Comparison of ENCODE assay signal across 9 mouse cellular contexts in genomic region chr6:103510392-103511289, GRCm38 (mm10). TPM values are rescaled to one million over a fixed set of nuclear protein-coding genes. Genes with fewer than 3 reads are reported as not detected.
DNase-seq lines count a peak whose midpoint lies in the region; ATAC-seq and TF ChIP-seq lines count a peak whose summit lies in the region.
"Had no signal": no experiment of that assay in that cellular context is flagged by ENCODE, and none has a peak within 500 bp of the region (broad histone marks: within the 10 kb centered on the region; RNA-seq: fewer than 3 reads in every experiment).

Chl1 (plus strand) TSS chr6:103510586.

- TF ChIP-seq POLR2A in ES-Bruce4 (IDR thresholded peaks at IDR 0.05; ENCODE audit: insufficient read depth, low read length) = no peak

- H3K9ac ChIP-seq in ES-Bruce4 (ENCODE audit: low read depth, poor library complexity, severe bottlenecking) = no peak within 1 kb of the TSS
- H3K9ac ChIP-seq in hindbrain, postnatal 0 days (replicated peaks; ENCODE audit: low read length) = peak within 1 kb of the TSS; percentile 84
- peak within 1 kb of the TSS; percentile 16 for H3K9ac ChIP-seq in neural tube, embryonic 11.5 days (ENCODE audit: low read length)

- H3K4me2 ChIP-seq in hindbrain, postnatal 0 days (ENCODE audit: low read depth, low read length) = peak within 1 kb of the TSS; percentile 73
- H3K4me2 ChIP-seq in neural tube, embryonic 11.5 days (ENCODE audit: low read depth) = peak within 1 kb of the TSS; percentile 83

- H3K27me3 ChIP-seq in ES-Bruce4 (ENCODE audit: control insufficient read depth, insufficient read depth, low read length, poor library complexity, severe bottlenecking) = peaks cover 2% of the 10 kb centered on the region
- no peaks in the 10 kb centered on the region for H3K27me3 ChIP-seq in hindbrain, postnatal 0 days (ENCODE audit: insufficient read depth, low read length)
- peaks cover 23% of the 10 kb centered on the region; the same call in 1 of the 2 replicates for H3K27me3 ChIP-seq in neural tube, embryonic 11.5 days (ENCODE audit: control insufficient read depth, insufficient read depth, low read length)

- no peaks in the 10 kb centered on the region for H3K36me3 ChIP-seq in ES-Bruce4 (ENCODE audit: control insufficient read depth, insufficient read depth, low read length, poor library complexity, severe bottlenecking)
- no peaks in the 10 kb centered on the region for H3K36me3 ChIP-seq in hindbrain, postnatal 0 days (ENCODE audit: insufficient read depth, low read length)
- H3K36me3 ChIP-seq in neural tube, embryonic 11.5 days (ENCODE audit: control insufficient read depth, insufficient read depth, low read length) = no peaks in the 10 kb centered on the region

- no peak for TF ChIP-seq EP300 in ES-Bruce4 (IDR thresholded peaks at IDR 0.05; ENCODE audit: insufficient read depth, low read depth, low read length)

- ATAC-seq in hindbrain, postnatal 0 days = peak; percentile 68
- ATAC-seq in neural tube, embryonic 11.5 days (ENCODE audit: insufficient read depth, low FRiP score, low TSS enrichment) = no peak; the same call in 1 of the 2 replicates

- H3K4me3 ChIP-seq in ES-Bruce4 (ENCODE audit: low read depth, low read length) = peak within 1 kb of the TSS; percentile 17
- H3K4me3 ChIP-seq in hindbrain, postnatal 0 days (ENCODE audit: low read length) = peak within 1 kb of the TSS; percentile 61
- peak within 1 kb of the TSS; percentile 50 for H3K4me3 ChIP-seq in neural tube, embryonic 11.5 days (ENCODE audit: low read depth, low read length)

- 2% methylated on average over 25 of the region's 25 CpGs for WGBS in hindbrain, postnatal 0 days
- WGBS in neural tube, embryonic 11.5 days = 2% methylated on average over 25 of the region's 25 CpGs

- no peaks in the 10 kb centered on the region for H3K9me3 ChIP-seq in ES-Bruce4 (replicated peaks; ENCODE audit: control insufficient read depth, insufficient read depth, low read length, poor library complexity, severe bottlenecking)
- no peaks in the 10 kb centered on the region for H3K9me3 ChIP-seq in hindbrain, postnatal 0 days (ENCODE audit: low read length)
- no peaks in the 10 kb centered on the region for H3K9me3 ChIP-seq in neural tube, embryonic 11.5 days (ENCODE audit: control insufficient read depth, low read length)

- peaks cover 2% of the 10 kb centered on the region for H3K4me1 ChIP-seq in ES-Bruce4 (ENCODE audit: control insufficient read depth, insufficient read depth, low read length)
- H3K4me1 ChIP-seq in hindbrain, postnatal 0 days (ENCODE audit: insufficient read depth, low read length) = peaks cover 4% of the 10 kb centered on the region
- 0 out of 2 replicates have a peak, but pooled peaks cover 10% of the 10 kb centered on the region for H3K4me1 ChIP-seq in neural tube, embryonic 11.5 days (ENCODE audit: control insufficient read depth, insufficient read depth, low read length)

- intact Hi-C loops in left cerebral cortex, postnatal 36 days (cut with DNase I) = loop anchor here (5.0 kb wide), 2 partner anchors 172 to 203 kb away; no protein-coding TSS in a partner anchor
- intact Hi-C loops in gastrocnemius, postnatal 14 days (cut with DNase I; ENCODE audit: low total_unique reads) = no loop called here

- TF ChIP-seq CTCF in ES-Bruce4 (IDR thresholded peaks at IDR 0.05; ENCODE audit: low read depth, low read length) = no peak
- TF ChIP-seq CTCF in hindbrain, postnatal 0 days (IDR thresholded peaks at IDR 0.05; ENCODE audit: low read depth) = no peak

- H3K27ac ChIP-seq in ES-Bruce4 (ENCODE audit: insufficient read depth, low read length) = no peak within 1 kb of the TSS
- H3K27ac ChIP-seq in hindbrain, postnatal 0 days = peak within 1 kb of the TSS; percentile 96
- H3K27ac ChIP-seq in neural tube, embryonic 11.5 days (ENCODE audit: low read depth, low read length) = no peak within 1 kb of the TSS

- DNase-seq in adrenal gland, postnatal 14 days = peak; percentile 18
- no peak for DNase-seq in adrenal gland, postnatal 36 days
- DNase-seq in embryo, embryonic 9.5 days (ENCODE audit: extremely low spot score) = peak; percentile 31
- DNase-seq in hindbrain, postnatal 0 days (ENCODE audit: low spot score) = peak; percentile 75
- DNase-seq in left cerebral cortex, postnatal 36 days (ENCODE audit: low spot score in 2 of 2) = peak; percentile 51 to 57
- DNase-seq in neural tube, embryonic 11.5 days (ENCODE audit: low spot score) = peak; percentile 25
- DNase-seq in gastrocnemius, postnatal 14 days = no peak

RNA-seq across cellular contexts. Expression of gene Chl1, which starts in this region (rescaled TPM):
- 5.4 and 7.4 TPM in 2 replicates for total RNA-seq in adrenal gland, postnatal 14 days (2021)
- 1 to 10 TPM; 1.3 to 2.9 TPM for total RNA-seq in adrenal gland, postnatal 36 days (2021)
- polyA plus RNA-seq in ES-Bruce4 (2011; ENCODE audit: insufficient read depth, insufficient read length, low read depth, missing spikeins) = 0.29 TPM in 1 of 2 replicates, not detected in the other
- total RNA-seq in hindbrain, postnatal 0 days (2014; rRNA removed) = 172 and 214 TPM in 2 replicates
- 154 and 157 TPM in 2 replicates for polyA plus RNA-seq in hindbrain, postnatal 0 days (2015; fragmentation: Nextera tagmentation; extraction: Ambion mirVana)
- total RNA-seq in left cerebral cortex, postnatal 36 days (2021) = 100 to 1,000 TPM; 114 to 125 TPM
- polyA plus RNA-seq in neural tube, embryonic 11.5 days (2014; fragmentation: Nextera tagmentation; extraction: Ambion mirVana) = 18.5 and 19.7 TPM in 2 replicates
- total RNA-seq in gastrocnemius, postnatal 14 days (2021) = 1 to 10 TPM; 1.1 to 1.3 TPM
- polyA plus RNA-seq: C2C12 had no signal

Comparison
In these comparisons a context has a peak if more than half of its experiments do, and no peak if none do; other contexts are left out.
1. RNA of gene Chl1 (total RNA-seq): 172 to 214 TPM in hindbrain, postnatal 0 days and 114 to 125 TPM in left cerebral cortex, postnatal 36 days; 5.4 to 7.4 TPM in adrenal gland, postnatal 14 days, 1.3 to 2.9 TPM in adrenal gland, postnatal 36 days and 1.1 to 1.3 TPM in gastrocnemius, postnatal 14 days; every median in the first group is over 10 times any median in the second.
2. RNA of gene Chl1 (polyA plus RNA-seq): 154 to 157 TPM in hindbrain, postnatal 0 days and 18.5 to 19.7 TPM in neural tube, embryonic 11.5 days; 0.29 TPM in ES-Bruce4; every median in the first group is over 10 times any median in the second.
3. DNase-seq: peak in adrenal gland, postnatal 14 days (single experiment), embryo, embryonic 9.5 days (single experiment), hindbrain, postnatal 0 days (single experiment), left cerebral cortex, postnatal 36 days (2 of 2) and neural tube, embryonic 11.5 days (single experiment); none in adrenal gland, postnatal 36 days (0 of 2) and gastrocnemius, postnatal 14 days (single experiment).
4. Peak in every context shown above with its lines, with median percentiles within 50 percentile points of each other: H3K4me3 ChIP-seq.